Mouse (Mus musculus) thymus, adult 2 months (tissue): ENCODE data around the gene Fars2.

ENCODE experiments used
- CTCF ChIP-seq: fragments of 200-500 bp; IDR thresholded peaks from 2 replicates; pipeline ENCODE4 v1.5.1; 2012; ENCODE audit warnings: mild to moderate bottlenecking, control low read depth, low read length, moderate library complexity, borderline replicate concordance; ENCODE audit not compliant: control insufficient read depth, poor library complexity, insufficient read depth; ENCODE audit errors: extremely low read depth
- POLR2A ChIP-seq: fragments of 200-500 bp; IDR thresholded peaks from 2 replicates; pipeline ENCODE4 v1.6.1; 2012; ENCODE audit warnings: mild to moderate bottlenecking, low read length, control low read depth, moderate library complexity; ENCODE audit not compliant: control insufficient read depth, poor library complexity, insufficient read depth; ENCODE audit errors: extremely low read depth

DNA sequence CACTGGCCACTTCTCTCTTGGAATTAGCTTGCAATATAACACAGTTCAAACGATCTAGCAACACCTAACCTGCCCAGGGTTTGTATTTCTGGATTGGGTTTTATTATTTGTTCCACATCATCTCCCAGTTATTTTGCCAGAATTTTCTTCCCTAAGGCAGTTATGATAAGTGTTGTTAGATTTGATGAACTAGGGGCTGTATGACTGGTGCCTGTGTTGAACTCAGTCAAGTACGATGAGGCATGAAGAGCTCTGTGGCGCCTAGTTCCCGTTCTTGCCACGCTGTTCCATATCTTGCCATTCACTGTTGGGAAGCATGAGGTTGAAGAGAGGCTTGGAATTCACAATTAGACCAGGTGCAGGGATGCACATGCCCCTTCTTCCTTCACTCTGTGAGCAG, 177.3 kb downstream of the Fars2 start:
- TF ChIP-seq CTCF (no peak), POLR2A (no peak)
